Mouse (Mus musculus) MEL (cell line): ENCODE measurements around the gene Gm49394. TPM values are rescaled to one million over a fixed set of nuclear protein-coding genes. Genes with fewer than 3 reads are reported as not detected.

Experiments
- DNase-seq: peaks from one replicate; pipeline ENCODE4 v3.0.0; 2011; ENCODE audit warnings: low read depth, low spot score
- H3K27ac ChIP-seq: 2 replicates; pipeline ENCODE4 v1.5.1; 2012; ENCODE audit warnings: low read depth, mild to moderate bottlenecking, control low read depth, low read length, moderate library complexity; ENCODE audit not compliant: control insufficient read depth
- H3K27me3 ChIP-seq, 2 experiments: fragments of 150-350 bp in 1 of 2; sonication (generic) in 1 of 2; 2 replicates each; pipeline ENCODE4 v1.6.1; 2012; ENCODE audit warnings: low read length in 2 of 2, mild to moderate bottlenecking in 2 of 2, improper control_type of control experiment in 1 of 2, moderate library complexity in 1 of 2; ENCODE audit not compliant: insufficient read depth in 2 of 2, control insufficient read depth in 1 of 2
- H3K36me3 ChIP-seq, 2 experiments: 2 replicates each; pipeline ENCODE4 v1.6.1; 2012 to 2014; ENCODE audit warnings: low read length in 2 of 2, improper control_type of control experiment in 1 of 2, inconsistent platforms in 1 of 2, mild to moderate bottlenecking in 1 of 2; ENCODE audit not compliant: insufficient read depth in 2 of 2, control insufficient read depth in 1 of 2
- H3K4me1 ChIP-seq, 2 experiments: fragments of 150-350 bp in 1 of 2; sonication (generic) in 1 of 2; 2 replicates each; pipeline ENCODE4 v1.6.1; 2012; ENCODE audit warnings: low read length in 2 of 2, improper control_type of control experiment in 1 of 2, mild to moderate bottlenecking in 1 of 2; ENCODE audit not compliant: insufficient read depth in 2 of 2, control insufficient read depth in 1 of 2
- H3K4me3 ChIP-seq, 2 experiments: fragments of 150-350 bp in 1 of 2; sonication (generic) in 1 of 2; 2 replicates each; pipeline ENCODE4 v1.5.1; 2012; ENCODE audit warnings: low read depth in 2 of 2, low read length in 2 of 2, mild to moderate bottlenecking in 2 of 2, moderate library complexity in 2 of 2, control low read depth in 1 of 2, improper control_type of control experiment in 1 of 2; ENCODE audit not compliant: control insufficient read depth in 1 of 2, insufficient read depth in 1 of 2
- H3K79me2 ChIP-seq: 2 replicates; pipeline ENCODE4 v1.6.1; 2012; ENCODE audit warnings: mild to moderate bottlenecking, low read length, moderate library complexity; ENCODE audit not compliant: control insufficient read depth, poor library complexity, insufficient read depth
- H3K9ac ChIP-seq: 2 replicates; pipeline ENCODE4 v1.6.1; 2012; ENCODE audit warnings: low read depth, mild to moderate bottlenecking, control low read depth, low read length, moderate library complexity; ENCODE audit not compliant: control insufficient read depth, poor library complexity, severe bottlenecking
- H3K9me3 ChIP-seq: fragments of 150-350 bp; sonication (generic); replicated peaks from 2 replicates; pipeline ENCODE4 v1.6.1; 2012; ENCODE audit warnings: mild to moderate bottlenecking, low read length, improper control_type of control experiment, moderate library complexity; ENCODE audit not compliant: insufficient read depth
- BHLHE40 ChIP-seq: IDR thresholded peaks from 2 replicates; pipeline ENCODE4 v1.6.1; 2012; ENCODE audit warnings: low read depth, mild to moderate bottlenecking, inconsistent platforms, low read length, improper control_type of control experiment, borderline replicate concordance
- CHD2 ChIP-seq: IDR thresholded peaks from 2 replicates; pipeline ENCODE4 v1.6.1; 2011; ENCODE audit warnings: low read length, improper control_type of control experiment
- CTCF ChIP-seq, 3 experiments: IDR thresholded peaks in 2 of 3; conservative IDR thresholded peaks in 1 of 3; 2 replicates each; pipeline ENCODE4 v1.5.1; 2011 to 2012; ENCODE audit warnings: low read length in 3 of 3, low read depth in 2 of 3, mild to moderate bottlenecking in 2 of 3, improper control_type of control experiment in 1 of 3, inconsistent platforms in 1 of 3, mixed read lengths in 1 of 3, moderate library complexity in 1 of 3; ENCODE audit not compliant: control insufficient read depth in 1 of 3, insufficient read depth in 1 of 3, poor library complexity in 1 of 3, severe bottlenecking in 1 of 3
- E2F4 ChIP-seq: IDR thresholded peaks from 2 replicates; pipeline ENCODE4 v1.6.1; 2011; ENCODE audit warnings: low read depth, low read length, improper control_type of control experiment, borderline replicate concordance
- JUND ChIP-seq: IDR thresholded peaks from 2 replicates; pipeline ENCODE4 v1.6.1; 2011; ENCODE audit warnings: low read depth, mild to moderate bottlenecking, improper control_type of control experiment, low read length
- MAFK ChIP-seq: IDR thresholded peaks from 2 replicates; pipeline ENCODE4 v1.6.1; 2011; ENCODE audit warnings: low read depth, mild to moderate bottlenecking, low read length, improper control_type of control experiment, borderline replicate concordance
- MAX ChIP-seq: IDR thresholded peaks from 2 replicates; pipeline ENCODE4 v1.6.1; 2011; ENCODE audit warnings: low read length, improper control_type of control experiment
- MYC ChIP-seq: IDR thresholded peaks from 2 replicates; pipeline ENCODE4 v1.6.1; 2011; ENCODE audit warnings: low read depth, mild to moderate bottlenecking, low read length, improper control_type of control experiment, moderate library complexity
- NRF1 ChIP-seq: IDR thresholded peaks from 2 replicates; pipeline ENCODE4 v1.6.1; 2014; ENCODE audit warnings: low read depth, mild to moderate bottlenecking, inconsistent platforms, low read length, improper control_type of control experiment, moderate library complexity; ENCODE audit not compliant: poor library complexity, insufficient read depth, severe bottlenecking
- RAD21 ChIP-seq: IDR thresholded peaks from 2 replicates; pipeline ENCODE4 v1.6.1; 2011; ENCODE audit warnings: mild to moderate bottlenecking, low read depth, low read length, improper control_type of control experiment
- RCOR1 ChIP-seq: IDR thresholded peaks from 2 replicates; pipeline ENCODE4 v1.6.1; 2012; ENCODE audit warnings: low read depth, mild to moderate bottlenecking, inconsistent platforms, low read length, improper control_type of control experiment
- SIN3A ChIP-seq: IDR thresholded peaks from 2 replicates; pipeline ENCODE4 v1.6.1; 2012; ENCODE audit warnings: low read length, improper control_type of control experiment, inconsistent platforms
- SMC3 ChIP-seq: IDR thresholded peaks from 2 replicates; pipeline ENCODE4 v1.6.1; 2011; ENCODE audit warnings: low read depth, low read length, improper control_type of control experiment
- TAL1 ChIP-seq: IDR thresholded peaks from 2 replicates; pipeline ENCODE4 v1.6.1; 2012; ENCODE audit warnings: mild to moderate bottlenecking, inconsistent platforms, low read length, moderate library complexity, mixed read lengths
- UBTF ChIP-seq: IDR thresholded peaks from 2 replicates; pipeline ENCODE4 v1.6.1; 2012; ENCODE audit warnings: low read depth, mild to moderate bottlenecking, inconsistent platforms, low read length, improper control_type of control experiment, moderate library complexity, borderline replicate concordance; ENCODE audit not compliant: insufficient read depth
- ZC3H11A ChIP-seq: IDR thresholded peaks from 2 replicates; pipeline ENCODE4 v1.6.1; 2012; ENCODE audit warnings: low read depth, mild to moderate bottlenecking, inconsistent platforms, low read length, improper control_type of control experiment
- polyA plus RNA-seq, 2 experiments: library from polyadenylated mRNA; stranded (reverse) in 1 of 2; unstranded in 1 of 2; fragments of >175 nt in 1 of 2; fragments of >200 nt in 1 of 2; gene quantifications; 2 replicates each; pipeline versions ENCODE4 v1.2.1 to v1.2.4; 2012; ENCODE audit warnings: low replicate concordance in 2 of 2, low read depth in 1 of 2; ENCODE audit not compliant: insufficient read length in 2 of 2, insufficient read depth in 1 of 2, missing spikeins in 1 of 2
- total RNA-seq: library from RNA; depleted of rRNA; stranded (reverse); fragments of 300-350 nt; gene quantifications from 2 replicates; pipeline ENCODE4 v1.2.3, GENCODE M21; 2012

The Gm49394 gene
- total and polyA plus RNA-seq, 3 experiments: not detected

- H3K27me3 ChIP-seq: no peaks in the 10 kb centered on the region
- no peaks in the 10 kb centered on the region for H3K9me3 ChIP-seq
These were observed 5.4 kb upstream of the Gm49394 start for GRCm38 (mm10) chr7:142675141-142675540.

DNA sequence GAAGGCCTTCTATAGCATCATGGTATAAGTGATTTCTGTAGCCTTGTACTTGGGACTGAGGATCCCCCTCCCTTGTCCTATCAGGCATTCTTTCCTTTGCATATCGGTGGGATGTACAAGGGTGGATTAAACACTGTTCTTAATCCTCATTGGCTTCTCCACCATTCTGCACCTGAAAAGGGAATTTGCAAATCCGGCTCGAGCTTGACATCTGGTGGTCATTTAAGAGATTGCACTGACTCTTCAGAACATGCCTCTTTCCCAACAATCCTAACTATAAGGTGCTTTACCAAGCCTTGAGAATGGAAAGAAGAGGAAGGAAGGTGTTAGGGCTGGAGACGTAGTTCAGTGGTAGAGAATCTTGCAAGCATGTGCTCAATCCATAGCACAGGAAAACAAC lies 2.4 kb upstream of the Gm49394 start:
- peak; percentile 44 for DNase-seq
- H3K27ac ChIP-seq: no peak overlapping the region
- H3K4me1 ChIP-seq: no peaks in the 10 kb centered on the region
- H3K27me3 ChIP-seq: no peaks in the 10 kb centered on the region
- no peak overlapping the region for H3K4me3 ChIP-seq
- H3K79me2 ChIP-seq: no peaks in the 10 kb centered on the region
- TF ChIP-seq RCOR1: no peak
- TF ChIP-seq BHLHE40: no peak
- peak; percentile 89 for TF ChIP-seq SMC3
- peak; percentile 40 to 83 (median 68); a peak in 5 of 6 replicates for TF ChIP-seq CTCF (IDR thresholded peaks at IDR 0.05 in 2 of 3, conservative IDR thresholded peaks at IDR 0.05 in 1 of 3; ENCODE audit: control insufficient read depth in 1 of 3, insufficient read depth in 1 of 3, low read depth in 2 of 3, low read length in 3 of 3, poor library complexity in 1 of 3, severe bottlenecking in 1 of 3)
- TF ChIP-seq RAD21: peak; percentile 75
- TF ChIP-seq ZC3H11A: peak; percentile 70
- H3K9ac ChIP-seq: no peak overlapping the region
- no peaks in the 10 kb centered on the region for H3K9me3 ChIP-seq
- H3K36me3 ChIP-seq: no peaks in the 10 kb centered on the region

More at GRCm38 (mm10) chr7:142675141-142675540, 5.4 kb upstream of the Gm49394 start:
- DNase-seq: no peak
- Histone ChIP-seq H3K9ac (no peak overlapping the region), H3K27ac (no peak overlapping the region), H3K4me3 (no peak overlapping the region), H3K79me2 (no peaks in the 10 kb centered on the region), H3K36me3 (no peaks in the 10 kb centered on the region), H3K4me1 (no peaks in the 10 kb centered on the region)
- TF ChIP-seq MAX: no peak
- TF ChIP-seq UBTF: no peak

GRCm38 (mm10) chr7:142671067-142671466 lies 1.3 kb upstream of the Gm49394 start:
- Histone ChIP-seq H3K9ac (no peak overlapping the region), H3K27me3 (no peaks in the 10 kb centered on the region), H3K27ac (no peak overlapping the region), H3K4me3 (no peak overlapping the region), H3K36me3 (no peaks in the 10 kb centered on the region), H3K79me2 (no peaks in the 10 kb centered on the region), H3K4me1 (no peaks in the 10 kb centered on the region), H3K9me3 (no peaks in the 10 kb centered on the region)
- TF ChIP-seq TAL1: no peak
- TF ChIP-seq SIN3A: no peak
- no peak for DNase-seq

DNA sequence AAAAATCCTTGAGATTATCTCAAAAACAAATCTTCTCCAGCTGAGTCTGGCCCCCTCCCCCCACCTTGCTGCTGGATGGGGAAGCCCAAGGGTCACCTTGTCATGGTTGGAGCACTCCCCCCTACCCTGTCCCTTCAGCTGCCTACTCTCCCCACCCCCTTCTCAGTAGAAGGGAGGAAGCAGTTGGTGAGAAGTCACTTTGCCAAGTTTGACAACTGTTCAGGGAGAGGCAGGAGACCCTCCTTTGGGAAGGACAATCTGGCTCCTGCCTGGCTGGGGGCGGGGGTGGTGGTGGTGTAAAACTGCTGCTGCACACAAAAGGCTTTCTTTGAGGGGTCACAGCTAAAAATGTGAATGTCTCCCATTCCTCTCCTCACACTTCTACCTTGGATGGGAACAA lies 1.4 kb downstream of the Gm49394 start:
- H3K79me2 ChIP-seq: no peaks in the 10 kb centered on the region
- no peaks in the 10 kb centered on the region for H3K36me3 ChIP-seq
- no peaks in the 10 kb centered on the region for H3K4me1 ChIP-seq
- H3K27ac ChIP-seq: no peak overlapping the region
- TF ChIP-seq E2F4 (no peak), JUND (no peak), MAFK (no peak), CHD2 (no peak), MYC (no peak), NRF1 (no peak)
- H3K9ac ChIP-seq: no peak overlapping the region
- DNase-seq: no peak
- H3K4me3 ChIP-seq: no peak overlapping the region
- no peaks in the 10 kb centered on the region for H3K9me3 ChIP-seq
- H3K27me3 ChIP-seq: no peaks in the 10 kb centered on the region
